Comparison of ENCODE assay signal across 22 mouse cellular contexts in genomic region chr5:121125563-121125962, GRCm38 (mm10).
DNase-seq lines count a peak whose midpoint lies in the region; ATAC-seq and TF ChIP-seq lines count a peak whose summit lies in the region.
"Had no signal": no experiment of that assay in that cellular context is flagged by ENCODE, and none has a peak within 500 bp of the region (broad histone marks: within the 10 kb centered on the region; RNA-seq: fewer than 3 reads in every experiment).

No protein-coding gene starts in this region.

- no peak overlapping the region for H3K9ac ChIP-seq in forebrain, embryonic 15.5 days (replicated peaks)
- no peak overlapping the region for H3K9ac ChIP-seq in forebrain, embryonic 12.5 days
- H3K9ac ChIP-seq: heart, embryonic 12.5 days; heart, embryonic 15.5 days; hindbrain, embryonic 13.5 days had no signal

- no peak for ATAC-seq in forebrain, embryonic 15.5 days (replicated peaks)
- no peak for ATAC-seq in forebrain, embryonic 12.5 days (ENCODE audit: low FRiP score)
- ATAC-seq in frontal cortex, adult (ENCODE audit: low TSS enrichment) = peak; percentile 68
- ATAC-seq: activated CD4-positive, CD25-positive, alpha-beta regulatory T cell, adult 4 months; hindbrain, embryonic 16.5 days had no signal

- peaks cover 21% of the 10 kb centered on the region for H3K4me1 ChIP-seq in forebrain, embryonic 15.5 days
- H3K4me1 ChIP-seq in forebrain, embryonic 12.5 days = peaks cover 4% of the 10 kb centered on the region
- H3K4me1 ChIP-seq: heart, embryonic 12.5 days; heart, embryonic 15.5 days; hindbrain, embryonic 10.5 days had no signal

- 82% methylated on average over 14 of the region's 14 CpGs for WGBS in forebrain, embryonic 15.5 days
- 93% methylated on average over 14 of the region's 14 CpGs for WGBS in forebrain, embryonic 12.5 days

- H3K27ac ChIP-seq in forebrain, embryonic 15.5 days (replicated peaks) = peak overlapping the region; percentile 63
- H3K27ac ChIP-seq in forebrain, embryonic 12.5 days = no peak overlapping the region
- peak overlapping the region; percentile 70 for H3K27ac ChIP-seq in left cerebral cortex, adult 2 months
- H3K27ac ChIP-seq: heart, embryonic 15.5 days; hindbrain, embryonic 10.5 days had no signal

- H3K27me3 ChIP-seq in forebrain, embryonic 15.5 days = no peaks in the 10 kb centered on the region
- no peaks in the 10 kb centered on the region for H3K27me3 ChIP-seq in forebrain, embryonic 12.5 days
- H3K27me3 ChIP-seq: heart, embryonic 12.5 days; heart, embryonic 15.5 days; hindbrain, embryonic 13.5 days had no signal

- no peak overlapping the region for H3K4me2 ChIP-seq in forebrain, embryonic 15.5 days (replicated peaks)
- no peak overlapping the region for H3K4me2 ChIP-seq in forebrain, embryonic 12.5 days
- H3K4me2 ChIP-seq: heart, embryonic 12.5 days; heart, embryonic 15.5 days; hindbrain, embryonic 13.5 days had no signal

- H3K36me3 ChIP-seq in forebrain, embryonic 15.5 days = peaks cover 9% of the 10 kb centered on the region; the same call in 1 of the 2 replicates
- peaks cover 13% of the 10 kb centered on the region for H3K36me3 ChIP-seq in forebrain, embryonic 12.5 days (replicated peaks)

- intact Hi-C loops in left cerebral cortex, adult 2 months (cut with DNase I) = no loop called here
- intact Hi-C loops in left cerebral cortex, postnatal 36 days (cut with DNase I) = no loop called here

- TF ChIP-seq CTCF in left cerebral cortex, adult 2 months (IDR thresholded peaks at IDR 0.05) = no peak

- H3K4me3 ChIP-seq in forebrain, embryonic 15.5 days = no peak overlapping the region
- H3K4me3 ChIP-seq in forebrain, embryonic 12.5 days (replicated peaks) = no peak overlapping the region
- no peak overlapping the region for H3K4me3 ChIP-seq in left cerebral cortex, adult 2 months
- H3K4me3 ChIP-seq: heart, embryonic 12.5 days; heart, embryonic 15.5 days; hindbrain, embryonic 10.5 days; hindbrain, embryonic 13.5 days had no signal

- no peaks in the 10 kb centered on the region for H3K9me3 ChIP-seq in forebrain, embryonic 15.5 days
- no peaks in the 10 kb centered on the region for H3K9me3 ChIP-seq in forebrain, embryonic 12.5 days
- H3K9me3 ChIP-seq: heart, embryonic 15.5 days; hindbrain, embryonic 10.5 days; hindbrain, embryonic 13.5 days had no signal

- no peak for DNase-seq in frontal cortex, postnatal 10 days (ENCODE audit: low spot score in 2 of 2)
- DNase-seq in left cerebral cortex, adult 2 months (ENCODE audit: extremely low spot score in 1 of 2, low spot score in 2 of 2) = no peak
- DNase-seq in left cerebral cortex, postnatal 36 days (ENCODE audit: low spot score in 2 of 2) = no peak
- peak; percentile 59 to 76 for DNase-seq in right cerebral cortex, postnatal 10 days (ENCODE audit: low spot score in 2 of 2)
- no peak for DNase-seq in right cerebral cortex, adult 2 months (ENCODE audit: low spot score in 2 of 2)
- DNase-seq: adrenal gland, adult 8-10 months; adrenal gland, postnatal 25 days; cerebellum, adult 18-20 months; cerebellum, adult 9-10 months; gastrocnemius, postnatal 25 days; heart, adult 18-20 months; heart, postnatal 10 days; heart, postnatal 36 days had no signal

Comparison
In these comparisons a context has a peak if more than half of its experiments do, and no peak if none do; other contexts are left out.
1. DNase-seq: peak in right cerebral cortex, postnatal 10 days (2 of 2); none in frontal cortex, postnatal 10 days (0 of 2), left cerebral cortex, adult 2 months (0 of 2), left cerebral cortex, postnatal 36 days (0 of 2) and right cerebral cortex, adult 2 months (0 of 2).